Mouse (Mus musculus) retina, postnatal 1 day (tissue): ENCODE data around the gene Mtus2.
A peak's percentile ranks its signal among the peaks of the same experiment; 100 is the strongest.
"Not testable (repeated sequence)": the region's sequence is repeated elsewhere in the genome, so short reads cannot be mapped to it uniquely, and the experiment has no call there.

Source experiments
- DNase-seq: peaks from one replicate; pipeline ENCODE4 v3.0.0-alpha.2; 2012

The Mtus2 gene

GRCm38 (mm10) chr5:148287529-148287928, 330.4 kb downstream of the Mtus2 start:
- DNase-seq = no peak

- peak; percentile 10 for DNase-seq
These were observed 331.7 kb downstream of the Mtus2 start for GRCm38 (mm10) chr5:148288804-148289203.

GRCm38 (mm10) chr5:148289951-148290350, 332.8 kb downstream of the Mtus2 start:
- DNase-seq = peak; percentile 89

GRCm38 (mm10) chr5:148292862-148293261, 335.7 kb downstream of the Mtus2 start:
- no peak for DNase-seq

- DNase-seq = peak; percentile 44
These were observed 336.2 kb downstream of the Mtus2 start for GRCm38 (mm10) chr5:148293346-148293745.

GRCm38 (mm10) chr5:148302968-148303367, 345.8 kb downstream of the Mtus2 start:
- DNase-seq = peak; percentile 29

GRCm38 (mm10) chr5:148304112-148304511, 347.0 kb downstream of the Mtus2 start:
- DNase-seq = no peak

- DNase-seq = no peak
These were observed 353.7 kb downstream of the Mtus2 start for GRCm38 (mm10) chr5:148310790-148311189.

- DNase-seq = no peak
These were observed 355.3 kb downstream of the Mtus2 start for GRCm38 (mm10) chr5:148312443-148312842.

GRCm38 (mm10) chr5:148314931-148315330, 357.8 kb downstream of the Mtus2 start:
- no peak for DNase-seq

GRCm38 (mm10) chr5:148325317-148325885, 368.3 kb downstream of the Mtus2 start:
- peak; percentile 75 for DNase-seq

GRCm38 (mm10) chr5:148326295-148326694, 369.2 kb downstream of the Mtus2 start:
- not testable (repeated sequence) for DNase-seq

GRCm38 (mm10) chr5:148328982-148329381, 371.9 kb downstream of the Mtus2 start:
- no peak for DNase-seq

- peak; percentile 70 for DNase-seq
These were observed 374.2 kb downstream of the Mtus2 start for GRCm38 (mm10) chr5:148331229-148331776.

GRCm38 (mm10) chr5:148331926-148332621, 375.0 kb downstream of the Mtus2 start:
- DNase-seq = no peak

- DNase-seq = peak; percentile 87
These were observed 375.5 kb downstream of the Mtus2 start for GRCm38 (mm10) chr5:148332622-148332974.

GRCm38 (mm10) chr5:148339126-148339525, 382.0 kb downstream of the Mtus2 start:
- DNase-seq = no peak

GRCm38 (mm10) chr5:148342061-148342741, 385.1 kb downstream of the Mtus2 start:
- DNase-seq = peak; percentile 50

GRCm38 (mm10) chr5:148344374-148344773, 387.3 kb downstream of the Mtus2 start:
- DNase-seq = no peak

GRCm38 (mm10) chr5:148346543-148346942, 389.4 kb downstream of the Mtus2 start:
- no peak for DNase-seq

- DNase-seq = no peak
These were observed 391.0 kb downstream of the Mtus2 start for GRCm38 (mm10) chr5:148348153-148348552.

GRCm38 (mm10) chr5:148349327-148350011, 392.3 kb downstream of the Mtus2 start:
- no peak for DNase-seq

GRCm38 (mm10) chr5:148353429-148353828, 396.3 kb downstream of the Mtus2 start:
- DNase-seq = no peak
